Mouse (Mus musculus): ENCODE measurements around the gene Dab1.

DNA sequence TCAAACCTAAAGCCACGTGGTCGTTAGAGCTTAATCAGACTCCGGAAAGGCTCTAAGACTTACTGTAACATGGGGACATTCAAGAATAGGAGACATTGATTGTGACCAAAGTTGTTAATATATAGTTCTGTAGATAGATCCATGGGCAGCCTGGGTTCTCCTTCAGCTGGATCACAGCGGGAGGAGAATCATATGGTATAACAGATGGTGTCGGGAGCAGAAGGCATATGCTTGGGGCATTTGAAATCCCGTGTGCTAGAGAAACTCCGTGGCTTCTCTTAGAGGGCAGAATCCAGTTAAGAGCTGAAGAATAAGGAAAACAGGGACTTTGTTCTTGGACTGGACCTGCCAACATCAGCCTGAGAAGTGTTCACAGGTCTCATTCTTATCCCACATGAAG, 904.6 kb downstream of the Dab1 start:
- no peak for TF ChIP-seq POLR2A (IDR thresholded peaks at IDR 0.05; ENCODE audit: low read depth, low read length)
- TF ChIP-seq CTCF (IDR thresholded peaks at IDR 0.05; ENCODE audit: extremely low read depth, insufficient read depth, insufficient read length, insufficient replicate concordance) = no peak

Measured in spleen, adult 2 months (tissue).